Mouse (Mus musculus): Measurements from ENCODE around the gene Pcif1. TPM values are rescaled to one million over a fixed set of nuclear protein-coding genes. Genes with fewer than 3 reads are reported as not detected.
A peak's percentile ranks its signal among the peaks of the same experiment; 100 is the strongest.

Gene Pcif1
- polyA plus RNA-seq, 1 experiment from 2014 or later: 58.8 TPM

GRCm38 (mm10) chr2:164935991-164936390 lies 56.9 kb downstream of the Pcif1 start:
- no peaks in the 10 kb centered on the region for H3K9me3 ChIP-seq (ENCODE audit: control insufficient read depth, low read length)
- H3K4me1 ChIP-seq (ENCODE audit: control insufficient read depth in 2 of 2, insufficient read depth in 2 of 2, low read length in 2 of 2): peaks cover 7 to 12% of the 10 kb centered on the region in 2 experiments
- no peak overlapping the region for H3K4me3 ChIP-seq (ENCODE audit: control insufficient read depth in 1 of 2, insufficient read depth in 1 of 2, low read depth in 1 of 2, low read length in 2 of 2)
- 65% methylated on average over 4 of the region's 4 CpGs for WGBS
- H3K9ac ChIP-seq (ENCODE audit: low read length): no peak overlapping the region
- ATAC-seq (ENCODE audit: insufficient number of reproducible peaks, insufficient read depth, low FRiP score, low read depth): no peak
- H3K27me3 ChIP-seq (ENCODE audit: control insufficient read depth, insufficient read depth, low read length): peaks cover 59% of the 10 kb centered on the region
- H3K27ac ChIP-seq (replicated peaks in 1 of 2; ENCODE audit: control insufficient read depth in 1 of 2, insufficient read depth in 1 of 2, low read depth in 2 of 2, low read length in 2 of 2): no peak overlapping the region
- H3K4me2 ChIP-seq (ENCODE audit: low read length): no peak overlapping the region
- H3K36me3 ChIP-seq (ENCODE audit: control insufficient read depth, insufficient read depth, low read length): no peaks in the 10 kb centered on the region

DNA sequence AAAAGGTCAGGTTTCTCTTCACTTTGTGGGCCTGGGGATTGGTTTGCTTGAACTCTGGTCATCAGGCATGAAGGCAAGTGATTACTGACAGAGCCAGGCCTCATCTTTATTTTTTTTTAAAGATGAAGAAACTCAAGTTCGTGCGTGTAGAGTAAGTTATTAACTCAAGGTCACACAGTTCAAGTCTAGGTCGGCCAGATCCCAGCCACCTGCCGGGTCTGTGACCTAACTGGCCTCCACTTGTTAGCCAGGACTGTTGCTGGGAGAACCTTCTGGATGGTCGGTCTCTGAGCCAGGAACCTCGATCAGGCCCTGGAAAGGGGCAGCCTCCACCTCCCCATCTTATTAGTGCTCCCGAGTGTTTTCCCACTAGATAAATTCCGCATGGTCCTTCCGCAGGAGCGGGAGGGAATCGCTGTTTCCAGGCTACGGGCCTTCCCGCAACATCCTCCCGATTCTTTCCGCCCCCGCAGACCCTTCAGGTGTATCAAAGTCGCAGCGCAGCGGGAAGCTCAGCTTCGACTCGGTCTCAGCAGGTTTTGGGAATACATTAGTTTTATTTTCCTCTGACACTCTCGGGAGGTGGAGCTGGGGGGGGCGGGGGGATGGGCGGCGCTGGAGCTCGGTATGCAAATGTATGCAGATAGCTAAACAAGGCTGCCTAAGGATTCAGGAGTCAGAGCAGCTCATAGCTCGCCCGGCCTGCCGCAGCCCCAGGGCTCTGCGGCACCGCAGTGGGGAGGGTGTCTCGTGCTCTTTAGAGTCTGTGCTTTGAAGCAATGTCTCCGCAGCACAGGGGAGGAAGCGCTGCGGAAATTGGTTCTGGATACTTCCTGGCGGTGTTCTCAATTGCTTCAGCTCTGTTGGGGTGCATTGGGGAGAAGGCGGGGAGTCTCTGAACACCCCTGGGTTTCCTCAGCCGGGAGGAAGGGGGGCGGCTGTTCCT lies 59.3 kb downstream of the Pcif1 start:
- peaks cover 47% of the 10 kb centered on the region for H3K27me3 ChIP-seq (ENCODE audit: control insufficient read depth, insufficient read depth, low read length)
- no peaks in the 10 kb centered on the region for H3K9me3 ChIP-seq (ENCODE audit: control insufficient read depth, low read length)
- H3K9ac ChIP-seq (ENCODE audit: low read length): peak overlapping the region; percentile 48; the same call in 1 of the 2 replicates
- H3K27ac ChIP-seq (replicated peaks in 1 of 2; ENCODE audit: control insufficient read depth in 1 of 2, insufficient read depth in 1 of 2, low read depth in 2 of 2, low read length in 2 of 2): no peak overlapping the region
- peaks cover 10 to 12% of the 10 kb centered on the region in 2 experiments for H3K4me1 ChIP-seq (ENCODE audit: control insufficient read depth in 2 of 2, insufficient read depth in 2 of 2, low read length in 2 of 2)
- H3K36me3 ChIP-seq (ENCODE audit: control insufficient read depth, insufficient read depth, low read length): no peaks in the 10 kb centered on the region
- peak overlapping the region; percentile 29 to 40 for H3K4me3 ChIP-seq (ENCODE audit: control insufficient read depth in 1 of 2, insufficient read depth in 1 of 2, low read depth in 1 of 2, low read length in 2 of 2)
- 5% methylated on average over 39 of the region's 39 CpGs for WGBS
- 0 out of 2 replicates have a peak, but pooled peaks have one; percentile 31 for ATAC-seq (ENCODE audit: insufficient number of reproducible peaks, insufficient read depth, low FRiP score, low read depth)
- peak overlapping the region; percentile 71 for H3K4me2 ChIP-seq (ENCODE audit: low read length)

DNA sequence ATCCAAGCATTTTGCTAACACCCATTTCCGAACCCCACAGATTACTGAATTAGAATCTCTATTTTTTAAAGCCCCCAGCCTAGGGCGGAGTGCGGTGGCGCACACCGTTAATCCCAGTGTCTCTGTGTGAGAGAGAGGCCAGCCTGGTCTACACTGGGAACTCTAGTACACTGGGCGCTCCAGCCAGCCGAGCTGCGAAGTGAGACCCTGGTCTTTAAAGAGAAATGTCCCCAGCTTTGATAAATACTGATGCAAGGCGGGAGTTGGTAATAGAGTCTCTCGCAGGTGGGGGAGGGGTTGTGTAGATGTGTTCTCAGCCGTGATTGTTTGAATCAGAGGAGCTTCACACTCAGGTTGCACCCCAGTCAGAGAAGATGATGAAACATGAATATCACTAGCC lies 60.0 kb downstream of the Pcif1 start:
- Histone ChIP-seq H3K36me3 (ENCODE audit: control insufficient read depth, insufficient read depth, low read length) (no peaks in the 10 kb centered on the region), H3K4me1 (ENCODE audit: control insufficient read depth in 2 of 2, insufficient read depth in 2 of 2, low read length in 2 of 2) (peaks cover 10 to 12% of the 10 kb centered on the region in 2 experiments), H3K27ac (replicated peaks in 1 of 2; ENCODE audit: control insufficient read depth in 1 of 2, insufficient read depth in 1 of 2, low read depth in 2 of 2, low read length in 2 of 2) (no peak overlapping the region), H3K9ac (ENCODE audit: low read length) (peak overlapping the region; percentile 48; the same call in 1 of the 2 replicates), H3K4me2 (ENCODE audit: low read length) (peak overlapping the region; percentile 71), H3K4me3 (ENCODE audit: control insufficient read depth in 1 of 2, insufficient read depth in 1 of 2, low read depth in 1 of 2, low read length in 2 of 2) (peak overlapping the region; percentile 28 to 40), H3K9me3 (ENCODE audit: control insufficient read depth, low read length) (no peaks in the 10 kb centered on the region), H3K27me3 (ENCODE audit: control insufficient read depth, insufficient read depth, low read length) (peaks cover 47% of the 10 kb centered on the region)
- ATAC-seq (ENCODE audit: insufficient number of reproducible peaks, insufficient read depth, low FRiP score, low read depth): no peak
- WGBS: 3% methylated on average over 11 of the region's 11 CpGs

- Histone ChIP-seq H3K4me3 (ENCODE audit: control insufficient read depth in 1 of 2, insufficient read depth in 1 of 2, low read depth in 1 of 2, low read length in 2 of 2) (no peak within 1 kb of the TSS), H3K27me3 (ENCODE audit: control insufficient read depth, insufficient read depth, low read length) (peaks cover 41% of the 10 kb centered on the region), H3K27ac (replicated peaks in 1 of 2; ENCODE audit: control insufficient read depth in 1 of 2, insufficient read depth in 1 of 2, low read depth in 2 of 2, low read length in 2 of 2) (no peak within 1 kb of the TSS), H3K36me3 (ENCODE audit: control insufficient read depth, insufficient read depth, low read length) (no peaks in the 10 kb centered on the region), H3K9ac (ENCODE audit: low read length) (no peak within 1 kb of the TSS), H3K9me3 (ENCODE audit: control insufficient read depth, low read length) (no peaks in the 10 kb centered on the region), H3K4me2 (ENCODE audit: low read length) (no peak within 1 kb of the TSS), H3K4me1 (ENCODE audit: control insufficient read depth in 2 of 2, insufficient read depth in 2 of 2, low read length in 2 of 2) (peaks cover 10 to 12% of the 10 kb centered on the region in 2 experiments)
- 29% methylated on average over 10 of the region's 10 CpGs for WGBS
- no peak for ATAC-seq (ENCODE audit: insufficient number of reproducible peaks, insufficient read depth, low FRiP score, low read depth)
Measured at GRCm38 (mm10) chr2:164940140-164940830, 61.2 kb downstream of the Pcif1 start, which contains the start of gene Mmp9. Mmp9 (plus strand) TSS chr2:164940780.

DNA sequence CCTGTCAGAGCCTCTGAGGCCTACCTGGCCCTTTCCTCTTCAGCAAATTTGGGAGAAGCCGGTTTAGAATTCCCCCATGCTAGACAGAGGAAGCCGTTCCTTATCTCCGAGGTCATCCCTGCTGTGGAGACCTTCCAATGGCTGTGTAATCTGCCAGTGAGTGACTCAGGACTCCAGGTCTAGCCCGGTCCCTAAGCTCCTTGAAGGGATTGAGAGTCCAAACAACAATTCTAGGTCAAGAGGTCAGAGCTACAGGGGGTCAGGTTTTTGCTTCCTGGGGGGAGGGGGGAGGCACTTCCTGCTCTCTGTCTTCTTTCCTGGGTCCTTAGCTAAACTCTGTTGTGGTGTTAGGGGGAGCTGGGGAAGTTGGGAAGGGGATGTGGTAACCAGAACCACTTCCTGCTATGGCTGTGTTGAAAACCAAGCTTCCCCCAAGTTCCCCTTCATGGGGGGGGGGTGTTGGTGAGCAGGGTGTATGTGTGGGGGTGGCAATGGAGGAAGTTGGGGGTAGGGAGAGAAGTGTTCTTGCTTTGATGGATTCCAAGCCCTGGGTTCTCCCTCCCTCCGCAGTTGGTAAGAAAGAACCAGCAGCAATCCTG lies 63.7 kb downstream of the Pcif1 start:
- no peak for ATAC-seq (ENCODE audit: insufficient number of reproducible peaks, insufficient read depth, low FRiP score, low read depth)
- H3K36me3 ChIP-seq (ENCODE audit: control insufficient read depth, insufficient read depth, low read length): no peaks in the 10 kb centered on the region
- WGBS: 16% methylated on average over 5 of the region's 5 CpGs
- no peak overlapping the region for H3K27ac ChIP-seq (replicated peaks in 1 of 2; ENCODE audit: control insufficient read depth in 1 of 2, insufficient read depth in 1 of 2, low read depth in 2 of 2, low read length in 2 of 2)
- H3K4me2 ChIP-seq (ENCODE audit: low read length): no peak overlapping the region
- no peaks in the 10 kb centered on the region for H3K9me3 ChIP-seq (ENCODE audit: control insufficient read depth, low read length)
- H3K4me1 ChIP-seq (ENCODE audit: control insufficient read depth in 2 of 2, insufficient read depth in 2 of 2, low read length in 2 of 2): peaks cover 10 to 12% of the 10 kb centered on the region in 2 experiments
- H3K27me3 ChIP-seq (ENCODE audit: control insufficient read depth, insufficient read depth, low read length): peaks cover 55% of the 10 kb centered on the region
- no peak overlapping the region for H3K4me3 ChIP-seq (ENCODE audit: control insufficient read depth in 1 of 2, insufficient read depth in 1 of 2, low read depth in 1 of 2, low read length in 2 of 2)
- H3K9ac ChIP-seq (ENCODE audit: low read length): no peak overlapping the region

Other genes with a start within 250 kb of the Pcif1 start
- not detected in 2 replicates for gene Wfdc16, start 240.5 kb upstream of the Pcif1 start, polyA plus RNA-seq (2014; fragmentation: Nextera tagmentation; extraction: Ambion mirVana)
- not detected in 2 replicates for gene Wfdc10, start 223.3 kb upstream of the Pcif1 start, polyA plus RNA-seq (2014; fragmentation: Nextera tagmentation; extraction: Ambion mirVana)
- not detected in 2 replicates for gene Wfdc9, start 222.7 kb upstream of the Pcif1 start, polyA plus RNA-seq (2014; fragmentation: Nextera tagmentation; extraction: Ambion mirVana)
- gene Wfdc11, start 205.2 kb upstream of the Pcif1 start, polyA plus RNA-seq (2014; fragmentation: Nextera tagmentation; extraction: Ambion mirVana): not detected in 2 replicates
- gene Wfdc13, start 194.2 kb upstream of the Pcif1 start, polyA plus RNA-seq (2014; fragmentation: Nextera tagmentation; extraction: Ambion mirVana): 0.19 TPM in 1 of 2 replicates, not detected in the other
- not detected in 2 replicates for gene Spint4, start 180.8 kb upstream of the Pcif1 start, polyA plus RNA-seq (2014; fragmentation: Nextera tagmentation; extraction: Ambion mirVana)
- gene Spint5, start 164.0 kb upstream of the Pcif1 start, polyA plus RNA-seq (2014; fragmentation: Nextera tagmentation; extraction: Ambion mirVana): not detected in 2 replicates
- 0.51 and 0.65 TPM in 2 replicates for gene Wfdc3, start 133.4 kb upstream of the Pcif1 start, polyA plus RNA-seq (2014; fragmentation: Nextera tagmentation; extraction: Ambion mirVana)
- gene Dnttip1, start 133.3 kb upstream of the Pcif1 start, polyA plus RNA-seq (2014; fragmentation: Nextera tagmentation; extraction: Ambion mirVana): 51.1 and 53.8 TPM in 2 replicates
- gene Ube2c, start 109.4 kb upstream of the Pcif1 start, polyA plus RNA-seq (2014; fragmentation: Nextera tagmentation; extraction: Ambion mirVana): 349 and 388 TPM in 2 replicates
- 0.59 and 1.7 TPM in 2 replicates for gene Tnnc2, start 99.3 kb upstream of the Pcif1 start, polyA plus RNA-seq (2014; fragmentation: Nextera tagmentation; extraction: Ambion mirVana)
- gene Snx21, start 93.5 kb upstream of the Pcif1 start, polyA plus RNA-seq (2014; fragmentation: Nextera tagmentation; extraction: Ambion mirVana): 37.2 and 38.0 TPM in 2 replicates
- gene Acot8, start 74.4 kb upstream of the Pcif1 start, polyA plus RNA-seq (2014; fragmentation: Nextera tagmentation; extraction: Ambion mirVana): 12.7 and 13.9 TPM in 2 replicates
- gene Zswim3, start 74.2 kb upstream of the Pcif1 start, polyA plus RNA-seq (2014; fragmentation: Nextera tagmentation; extraction: Ambion mirVana): 5.4 and 5.9 TPM in 2 replicates
- gene Zswim1, start 56.6 kb upstream of the Pcif1 start, polyA plus RNA-seq (2014; fragmentation: Nextera tagmentation; extraction: Ambion mirVana): 8.6 TPM in 2 replicates
- gene Spata25, start 50.8 kb upstream of the Pcif1 start, polyA plus RNA-seq (2014; fragmentation: Nextera tagmentation; extraction: Ambion mirVana): not detected in 2 replicates
- gene Ctsa, start 46.4 kb upstream of the Pcif1 start, polyA plus RNA-seq (2014; fragmentation: Nextera tagmentation; extraction: Ambion mirVana): 178 TPM in 2 replicates
- gene Neurl2, start 45.8 kb upstream of the Pcif1 start, polyA plus RNA-seq (2014; fragmentation: Nextera tagmentation; extraction: Ambion mirVana): 54.6 and 55.1 TPM in 2 replicates
- 9.6 and 10.4 TPM in 2 replicates for gene Pltp, start 21.6 kb upstream of the Pcif1 start, polyA plus RNA-seq (2014; fragmentation: Nextera tagmentation; extraction: Ambion mirVana)
- gene Zfp335, start 32.5 kb downstream of the Pcif1 start, polyA plus RNA-seq (2014; fragmentation: Nextera tagmentation; extraction: Ambion mirVana): 6.8 and 6.9 TPM in 2 replicates
- gene Mmp9, start 61.5 kb downstream of the Pcif1 start, polyA plus RNA-seq (2014; fragmentation: Nextera tagmentation; extraction: Ambion mirVana): 0.09 TPM in 1 of 2 replicates, not detected in the other
- gene Slc12a5, start 81.5 kb downstream of the Pcif1 start, polyA plus RNA-seq (2014; fragmentation: Nextera tagmentation; extraction: Ambion mirVana): 0.62 and 0.71 TPM in 2 replicates
- 34.1 and 35.7 TPM in 2 replicates for gene Ncoa5, start 155.6 kb downstream of the Pcif1 start, polyA plus RNA-seq (2014; fragmentation: Nextera tagmentation; extraction: Ambion mirVana)
- gene Cd40, start 176.3 kb downstream of the Pcif1 start, polyA plus RNA-seq (2014; fragmentation: Nextera tagmentation; extraction: Ambion mirVana): 5.8 and 8.6 TPM in 2 replicates
- gene 1700025C18Rik, start 211.4 kb downstream of the Pcif1 start, polyA plus RNA-seq (2014; fragmentation: Nextera tagmentation; extraction: Ambion mirVana): not detected in 2 replicates

Measured in heart, embryonic 14.5 days (tissue).